Mouse (Mus musculus): Measurements from ENCODE around the gene Serinc2.

- no peak for TF ChIP-seq CTCF (IDR thresholded peaks at IDR 0.05; ENCODE audit: extremely low read depth, insufficient read length, insufficient replicate concordance, low read depth, low read length)
- no peak for TF ChIP-seq POLR2A (IDR thresholded peaks at IDR 0.05; ENCODE audit: low read depth, low read length)
Measured at GRCm38 (mm10) chr4:130237607-130238006, 41.4 kb downstream of the Serinc2 start.

Measured in small intestine, adult 2 months (tissue).